Mouse (Mus musculus): ENCODE results near the gene Ces1b.

Gene Ces1b

GRCm38 (mm10) chr8:93079887-93080286 lies at the start of gene Ces1b:
Ces1b (minus strand) TSS chr8:93080017.
- no peak for DNase-seq

- no peak for DNase-seq
These were observed 46.7 kb upstream of the Ces1b start for GRCm38 (mm10) chr8:93126476-93126875.

DNA sequence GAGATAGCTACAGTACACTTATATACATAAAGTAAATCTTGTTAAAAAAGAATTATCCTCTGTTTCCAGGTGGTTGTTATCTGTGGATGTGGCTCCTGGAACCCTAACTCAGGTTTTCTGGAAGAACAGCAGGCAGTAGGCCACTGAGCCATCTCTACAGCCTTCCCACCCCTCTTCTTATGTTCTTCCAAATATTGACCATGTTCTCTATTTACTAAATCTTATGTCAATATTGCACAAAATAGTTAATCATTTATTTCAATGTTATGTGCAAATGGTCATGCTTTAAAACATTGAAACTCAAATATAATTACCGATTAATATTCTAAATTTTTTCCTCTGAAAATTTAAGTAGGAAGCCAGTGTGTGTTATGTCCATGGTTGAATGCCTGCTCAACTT lies 42.2 kb upstream of the Ces1b start:
- no peak for DNase-seq

- DNase-seq: peak; percentile 14
These were observed 15.6 kb upstream of the Ces1b start for GRCm38 (mm10) chr8:93095376-93095775.

DNA sequence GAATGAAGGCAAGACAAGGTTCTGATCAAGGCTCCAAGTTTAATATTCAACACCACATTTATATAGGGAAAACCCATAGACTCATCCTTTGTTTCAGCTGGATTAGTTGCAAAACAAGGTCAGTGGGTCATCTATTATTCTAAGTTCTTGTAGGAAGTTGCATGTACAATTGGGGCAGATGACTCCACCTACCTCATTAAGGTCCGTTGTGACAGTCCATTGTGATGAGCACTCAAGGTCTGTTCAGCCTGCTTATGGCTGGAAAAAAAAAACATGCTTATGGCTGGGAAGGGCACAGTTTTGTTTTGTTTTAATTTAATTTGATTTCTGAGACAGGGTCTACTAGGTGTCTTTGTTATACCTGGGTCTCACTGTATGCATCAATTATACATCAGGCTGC lies 11.5 kb upstream of the Ces1b start:
- DNase-seq: no peak

DNA sequence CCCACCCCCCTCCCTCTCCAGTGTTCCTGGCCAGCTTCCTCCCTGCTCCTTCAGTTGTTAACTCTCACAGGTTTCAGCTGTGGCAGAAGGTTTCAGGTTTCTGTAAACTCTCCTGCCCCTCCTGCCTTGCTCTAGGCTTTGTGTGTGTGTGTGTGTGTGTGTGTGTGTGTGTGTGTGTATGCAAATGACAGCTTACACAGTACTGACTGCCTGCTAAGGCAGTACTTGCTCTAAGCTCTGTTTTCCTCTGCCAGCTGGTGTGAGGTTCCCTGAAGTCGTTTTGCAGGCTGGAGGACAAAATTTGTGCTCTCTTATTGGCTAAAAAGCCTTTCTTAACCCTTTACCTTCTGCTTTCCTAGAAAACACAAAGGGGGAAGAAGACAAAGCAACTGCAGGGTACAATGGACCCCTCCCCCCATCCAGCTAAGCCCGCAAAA lies 8.9 kb upstream of the Ces1b start:
- peak; percentile 8 for DNase-seq

- DNase-seq: no peak
These were observed 8.4 kb upstream of the Ces1b start for GRCm38 (mm10) chr8:93088193-93088592.

- DNase-seq: no peak
These were observed 4.6 kb downstream of the Ces1b start for GRCm38 (mm10) chr8:93075251-93075650.

GRCm38 (mm10) chr8:93063416-93064117 lies 16.2 kb downstream of the Ces1b start:
- no peak for DNase-seq

DNA sequence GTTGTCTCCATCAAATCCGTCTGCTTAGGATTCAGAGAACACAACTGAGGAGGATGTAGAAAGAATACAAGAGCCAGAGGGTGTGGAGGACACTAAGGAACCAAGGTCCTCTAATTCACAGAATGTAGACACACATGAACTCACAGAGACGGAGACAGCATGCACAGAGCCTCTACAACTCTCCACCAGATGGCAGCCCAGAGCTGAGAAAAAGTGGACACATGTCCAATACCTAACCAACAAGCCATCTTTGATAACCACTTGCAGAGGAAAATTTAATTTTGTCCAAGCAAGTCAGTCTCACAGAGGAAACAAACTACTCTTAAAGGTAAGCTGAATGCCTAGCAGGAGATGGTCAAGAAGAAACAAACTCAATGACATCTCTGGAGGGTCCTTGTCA lies 20.6 kb downstream of the Ces1b start:
- peak; percentile 51 for DNase-seq

GRCm38 (mm10) chr8:93055238-93055637 lies 24.6 kb downstream of the Ces1b start:
- no peak for DNase-seq

DNA sequence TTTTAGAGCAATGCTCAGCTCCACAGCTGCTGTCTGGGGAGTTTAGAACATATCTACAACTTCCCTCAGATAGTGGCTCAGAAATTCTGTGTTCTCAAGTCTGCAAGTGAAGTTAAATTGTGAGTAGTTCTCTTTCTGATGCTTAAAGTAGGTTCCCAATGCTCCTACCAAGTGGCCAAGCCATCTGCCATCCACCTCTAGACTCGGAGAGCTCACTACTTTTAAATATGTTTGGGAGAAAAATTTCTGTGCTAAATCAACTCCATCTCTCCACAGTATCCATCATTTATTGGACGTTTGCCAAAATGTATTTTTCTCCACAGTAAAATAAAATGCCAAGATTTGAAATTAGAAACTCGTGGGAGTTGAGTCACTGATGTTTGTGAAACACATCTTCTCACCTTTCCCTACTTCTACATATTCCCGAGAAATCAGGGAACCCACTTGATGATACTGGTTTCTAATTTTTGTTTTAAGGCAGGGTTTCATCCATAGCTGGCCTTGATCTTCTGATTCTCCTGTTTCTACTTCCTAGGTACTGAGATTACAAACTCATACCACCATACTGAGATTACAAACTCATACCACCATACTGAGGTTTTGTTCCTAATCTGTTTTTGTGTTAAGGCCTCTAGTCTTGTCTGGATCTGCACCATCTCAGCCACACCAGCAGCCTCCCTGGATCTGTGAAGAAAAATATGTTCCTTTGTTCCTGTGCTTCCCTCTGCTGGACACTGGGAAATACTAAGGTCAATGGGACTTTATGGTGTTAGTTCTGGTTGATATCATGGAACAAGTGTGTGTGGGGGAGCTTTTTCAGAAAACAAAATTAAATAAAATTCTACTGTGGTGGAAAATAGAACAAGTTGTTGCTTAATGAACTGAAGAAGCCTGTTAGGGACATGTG lies 31.1 kb downstream of the Ces1b start:
- DNase-seq: no peak

DNA sequence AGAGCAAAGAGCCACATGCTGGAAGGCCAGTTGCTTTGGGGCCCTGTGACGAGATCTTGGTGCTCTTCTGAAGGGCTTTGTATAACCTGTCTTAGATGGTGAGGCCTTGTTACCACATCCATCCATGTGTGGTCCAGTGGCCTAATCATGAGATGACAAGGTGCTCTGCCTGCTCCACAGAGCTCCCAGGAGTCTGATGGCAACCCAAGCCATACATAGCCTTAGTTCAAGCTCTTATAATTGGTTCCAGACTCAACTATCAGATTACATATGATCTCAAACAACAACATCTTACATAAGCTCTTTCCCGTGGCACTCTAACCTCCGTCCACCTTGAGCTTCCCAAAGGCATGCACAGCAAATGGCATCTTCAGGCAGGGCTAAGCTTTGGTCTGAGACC lies 31.7 kb downstream of the Ces1b start, which contains the start of gene Ces1a:
TSS of gene Ces1a (minus strand) at position 101 of the 400 bp plus-strand sequence.
- no peak for DNase-seq

- no peak for DNase-seq
These were observed 36.7 kb downstream of the Ces1b start for GRCm38 (mm10) chr8:93043083-93043482.

DNA sequence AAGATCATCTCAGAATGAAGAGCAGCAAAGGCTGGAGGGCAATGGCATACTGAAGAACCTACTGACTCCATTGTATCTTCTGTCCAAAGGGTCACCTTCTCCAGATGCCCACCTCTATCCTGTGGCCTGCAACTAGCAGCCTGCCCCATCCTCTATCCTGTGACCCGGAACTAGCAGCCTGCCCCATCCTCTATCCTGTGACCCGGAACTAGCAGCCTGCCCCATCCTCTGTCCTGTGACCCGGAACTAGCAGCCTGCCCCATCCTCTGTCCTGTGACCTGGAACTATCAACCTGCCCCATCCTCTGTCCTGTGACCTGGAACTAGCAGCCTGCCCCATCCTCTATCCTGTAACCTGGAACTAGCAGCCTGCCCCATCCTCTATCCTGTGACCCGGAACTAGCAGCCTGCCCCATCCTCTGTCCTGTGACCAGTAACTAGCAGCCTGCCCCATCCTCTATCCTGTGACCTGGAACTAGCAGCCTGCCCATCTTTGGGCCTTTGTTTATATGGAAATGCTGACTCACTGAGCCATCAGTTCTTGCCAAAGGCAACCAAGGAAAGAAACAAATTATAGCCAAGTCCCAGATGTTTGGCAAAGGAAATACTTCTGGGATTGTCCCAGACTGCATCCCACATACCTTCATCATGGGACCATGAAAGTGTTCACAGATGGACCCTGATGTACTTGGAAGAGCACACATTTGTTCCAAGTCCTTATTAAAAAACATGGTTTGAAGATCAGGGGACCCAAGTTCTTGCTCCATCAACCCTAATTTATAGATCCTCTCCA lies 38.8 kb downstream of the Ces1b start:
- no peak for DNase-seq

GRCm38 (mm10) chr8:93040256-93040655 lies 39.6 kb downstream of the Ces1b start:
- DNase-seq: no peak

DNA sequence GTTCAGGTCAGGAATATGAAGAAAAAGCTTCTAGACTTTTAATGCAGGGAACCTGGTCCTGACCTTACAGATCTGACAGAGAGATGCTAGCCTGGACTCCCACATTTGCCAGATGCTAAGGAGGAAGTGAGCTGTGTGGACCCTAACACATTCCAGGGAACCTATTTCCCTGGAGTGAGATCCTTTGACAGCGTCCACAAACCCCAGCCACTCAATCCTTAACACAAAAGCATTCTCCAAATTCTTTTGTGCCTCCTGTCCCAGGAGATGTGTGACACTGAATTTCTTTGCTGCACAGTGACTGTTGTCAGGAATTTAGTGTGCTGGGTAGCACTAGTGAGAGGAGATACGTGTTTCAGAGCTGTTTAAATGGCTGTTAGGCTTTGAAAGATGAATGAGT lies 41.0 kb downstream of the Ces1b start:
- no peak for DNase-seq

GRCm38 (mm10) chr8:93030664-93031063 lies 49.2 kb downstream of the Ces1b start:
- no peak for DNase-seq

DNA sequence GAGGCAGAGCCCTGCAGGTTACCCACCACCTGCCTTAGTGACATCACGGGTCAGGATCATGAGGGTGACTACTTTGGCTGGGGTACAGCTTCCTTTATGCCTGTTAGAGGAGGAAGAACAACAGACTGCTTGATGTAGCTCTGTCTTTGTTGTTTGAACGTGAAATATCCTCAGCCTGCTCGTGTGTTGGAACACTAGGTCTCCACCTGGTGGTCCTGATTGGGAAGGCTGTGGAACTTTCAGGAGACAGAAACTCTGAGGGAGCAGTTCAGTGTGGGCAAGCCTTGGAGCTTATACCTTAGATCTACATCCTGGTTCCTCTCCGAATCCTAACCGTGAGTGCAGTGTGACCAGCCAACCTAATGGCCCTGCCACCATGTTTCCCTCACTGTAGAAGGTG lies 58.1 kb downstream of the Ces1b start:
- DNase-seq: no peak

- no peak for DNase-seq
These were observed 65.5 kb downstream of the Ces1b start for GRCm38 (mm10) chr8:93014300-93014699.

GRCm38 (mm10) chr8:93012226-93012625 lies 67.6 kb downstream of the Ces1b start:
- no peak for DNase-seq

GRCm38 (mm10) chr8:93011439-93011838 lies 68.4 kb downstream of the Ces1b start:
- DNase-seq: peak; percentile 74

DNA sequence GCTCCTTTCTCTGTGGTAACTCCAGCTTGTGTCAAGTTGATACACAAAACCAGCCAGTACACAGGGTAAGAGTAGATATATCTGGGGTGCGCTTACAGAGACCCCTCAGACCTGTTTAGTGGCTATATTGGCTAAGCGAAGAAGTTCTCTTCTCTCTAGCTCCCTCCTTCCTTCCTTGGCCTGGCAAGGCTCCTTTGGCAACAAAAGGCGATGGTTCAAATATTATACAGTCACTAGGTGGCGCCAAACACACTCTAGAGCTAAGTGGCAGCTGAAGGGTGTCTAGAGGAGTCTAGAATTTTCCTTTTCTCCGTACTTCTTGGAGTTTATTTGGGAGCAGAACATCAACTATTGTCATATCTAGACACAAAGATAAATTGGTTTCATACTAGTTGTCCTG lies 69.5 kb downstream of the Ces1b start:
- DNase-seq: peak; percentile 6
